Mouse (Mus musculus) cortical plate, adult 2 months (tissue): ENCODE measurements around the gene 9130213A22Rik. TPM values are rescaled to one million over a fixed set of nuclear protein-coding genes. Genes with fewer than 3 reads are reported as not detected.

Experiments
- H3K27ac ChIP-seq: fragments of 200-500 bp; 2 replicates; pipeline ENCODE4 v1.5.1; 2012; ENCODE audit warnings: low read length, control low read depth, inconsistent platforms; ENCODE audit not compliant: insufficient read depth
- H3K4me1 ChIP-seq: fragments of 200-500 bp; 2 replicates; pipeline ENCODE4 v1.6.1; 2011; ENCODE audit warnings: low read length; ENCODE audit not compliant: control insufficient read depth, insufficient read depth
- H3K4me3 ChIP-seq: fragments of 200-500 bp; 2 replicates; pipeline ENCODE4 v1.5.1; 2011; ENCODE audit warnings: mild to moderate bottlenecking, low read length, control low read depth; ENCODE audit not compliant: insufficient read depth
- CTCF ChIP-seq: fragments of 200-500 bp; IDR thresholded peaks from 2 replicates; pipeline ENCODE4 v1.5.1; 2011; ENCODE audit warnings: mild to moderate bottlenecking, control low read depth, low read length; ENCODE audit not compliant: insufficient read depth; ENCODE audit errors: extremely low read depth
- POLR2A ChIP-seq: fragments of 200-500 bp; IDR thresholded peaks from 2 replicates; pipeline ENCODE4 v1.6.1; 2011; ENCODE audit warnings: mild to moderate bottlenecking, low read length, control low read depth; ENCODE audit not compliant: insufficient read depth; ENCODE audit errors: extremely low read depth
- polyA plus RNA-seq: library from polyadenylated mRNA; depleted of rRNA; stranded (reverse); fragments of >200 nt; gene quantifications from 2 replicates; pipeline ENCODE4 v1.2.3, GENCODE M21; 2012

9130213A22Rik gene
- polyA plus RNA-seq, 1 experiment, result 2.1 TPM

- H3K4me1 ChIP-seq, result no peaks in the 10 kb centered on the region
- TF ChIP-seq POLR2A, result 0 out of 2 replicates have a peak, but pooled peaks have one; percentile 0
- no peak for TF ChIP-seq CTCF
- no peak overlapping the region for H3K4me3 ChIP-seq
- H3K27ac ChIP-seq, result no peak overlapping the region
These were observed 13.1 kb downstream of the 9130213A22Rik start for GRCm38 (mm10) chr11:69109032-69109900.

- Histone ChIP-seq H3K4me3 (no peak overlapping the region), H3K27ac (no peak overlapping the region), H3K4me1 (no peaks in the 10 kb centered on the region)
- no peak for TF ChIP-seq CTCF
- TF ChIP-seq POLR2A, result no peak
These were observed 14.2 kb downstream of the 9130213A22Rik start for GRCm38 (mm10) chr11:69108223-69108622.

- H3K4me1 ChIP-seq, result no peaks in the 10 kb centered on the region
- no peak overlapping the region for H3K4me3 ChIP-seq
- no peak overlapping the region for H3K27ac ChIP-seq
- TF ChIP-seq CTCF (no peak), POLR2A (no peak)
These were observed 14.7 kb downstream of the 9130213A22Rik start for GRCm38 (mm10) chr11:69107676-69108075.

GRCm38 (mm10) chr11:69106842-69107241 lies 15.5 kb downstream of the 9130213A22Rik start:
- H3K4me1 ChIP-seq, result no peaks in the 10 kb centered on the region
- no peak overlapping the region for H3K27ac ChIP-seq
- no peak overlapping the region for H3K4me3 ChIP-seq
- TF ChIP-seq POLR2A (peak; percentile 11; the same call in 1 of the 2 replicates), CTCF (no peak)

- no peak for TF ChIP-seq POLR2A
- no peak for TF ChIP-seq CTCF
- Histone ChIP-seq H3K27ac (no peak overlapping the region), H3K4me3 (no peak overlapping the region), H3K4me1 (no peaks in the 10 kb centered on the region)
These were observed 16.1 kb downstream of the 9130213A22Rik start for GRCm38 (mm10) chr11:69106299-69106698.

GRCm38 (mm10) chr11:69105796-69106195 lies 16.6 kb downstream of the 9130213A22Rik start:
- peaks cover under 1% of the 10 kb centered on the region; the same call in 1 of the 2 replicates for H3K4me1 ChIP-seq
- TF ChIP-seq POLR2A, result no peak
- TF ChIP-seq CTCF, result no peak
- H3K27ac ChIP-seq, result no peak overlapping the region
- H3K4me3 ChIP-seq, result no peak overlapping the region

- Histone ChIP-seq H3K4me3 (no peak overlapping the region), H3K4me1 (peaks cover 2% of the 10 kb centered on the region; the same call in 1 of the 2 replicates), H3K27ac (no peak overlapping the region)
- TF ChIP-seq CTCF (no peak), POLR2A (no peak)
These were observed 17.2 kb downstream of the 9130213A22Rik start for GRCm38 (mm10) chr11:69105227-69105626.

DNA sequence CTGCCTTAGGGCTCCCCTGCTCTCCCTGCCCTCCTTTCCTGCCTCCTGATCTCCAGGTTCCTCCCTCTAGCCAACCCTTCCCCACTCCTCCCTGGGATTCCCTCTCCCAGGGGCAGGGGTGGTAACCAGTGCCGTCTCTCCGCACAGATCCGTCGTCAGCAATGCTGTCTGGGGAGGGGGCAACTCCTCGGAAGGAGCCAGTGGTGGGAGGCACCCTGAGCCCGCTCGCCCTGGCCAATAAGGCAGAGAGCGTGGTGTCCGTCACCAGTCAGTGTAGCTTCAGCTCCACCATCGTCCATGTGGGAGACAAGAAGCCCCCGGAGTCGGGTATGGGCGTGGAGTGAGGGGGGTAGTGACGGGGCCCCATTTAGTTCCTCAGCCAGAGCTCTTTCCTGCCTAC lies 17.9 kb downstream of the 9130213A22Rik start:
- TF ChIP-seq POLR2A (no peak), CTCF (no peak)
- no peak overlapping the region for H3K27ac ChIP-seq
- H3K4me1 ChIP-seq, result peaks cover 2% of the 10 kb centered on the region; the same call in 1 of the 2 replicates
- no peak overlapping the region for H3K4me3 ChIP-seq

DNA sequence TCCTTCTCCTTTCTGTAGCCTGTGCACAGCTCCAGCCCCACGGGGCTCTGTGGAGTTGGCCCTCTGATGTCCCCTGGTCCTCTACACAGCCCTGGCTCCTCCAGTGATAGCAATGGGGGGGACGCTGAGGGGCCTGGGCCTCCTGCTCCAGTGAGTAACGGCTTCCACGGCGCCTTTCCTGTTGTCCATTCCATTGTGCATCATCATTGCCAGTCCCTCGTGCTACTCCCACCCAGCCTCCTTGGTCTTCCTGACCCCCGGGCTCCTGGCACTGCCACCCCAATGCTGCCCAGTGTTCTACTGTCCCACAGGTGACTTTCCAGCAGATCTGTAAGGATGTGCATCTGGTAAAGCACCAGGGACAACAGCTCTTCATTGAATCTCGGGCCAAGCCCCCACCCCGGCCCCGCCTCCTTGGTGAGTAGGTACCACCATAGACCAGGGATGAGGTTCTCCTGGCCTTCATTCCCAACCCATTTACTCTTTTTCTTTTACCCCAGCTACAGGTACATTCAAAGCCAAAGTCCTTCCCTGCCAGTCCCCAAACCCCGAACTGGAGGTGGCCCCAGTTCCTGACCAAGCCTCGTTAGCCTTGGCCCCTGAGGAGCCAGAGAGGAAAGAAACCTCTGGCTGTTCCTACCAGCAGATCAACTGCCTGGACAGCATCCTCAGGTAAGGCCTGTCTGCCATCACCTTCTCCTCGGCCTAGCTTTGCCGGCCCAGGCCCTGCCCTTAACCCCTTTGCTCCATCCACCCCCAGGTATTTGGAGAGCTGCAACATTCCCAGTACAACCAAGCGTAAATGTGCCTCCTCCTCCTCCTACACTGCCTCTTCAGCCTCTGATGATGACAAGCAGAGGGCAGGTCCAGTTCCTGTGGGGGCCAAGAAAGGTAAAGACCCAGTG lies 18.6 kb downstream of the 9130213A22Rik start:
- H3K4me1 ChIP-seq, result peaks cover 2% of the 10 kb centered on the region; the same call in 1 of the 2 replicates
- TF ChIP-seq POLR2A, result no peak
- TF ChIP-seq CTCF, result no peak
- H3K4me3 ChIP-seq, result no peak overlapping the region
- H3K27ac ChIP-seq, result no peak overlapping the region

DNA sequence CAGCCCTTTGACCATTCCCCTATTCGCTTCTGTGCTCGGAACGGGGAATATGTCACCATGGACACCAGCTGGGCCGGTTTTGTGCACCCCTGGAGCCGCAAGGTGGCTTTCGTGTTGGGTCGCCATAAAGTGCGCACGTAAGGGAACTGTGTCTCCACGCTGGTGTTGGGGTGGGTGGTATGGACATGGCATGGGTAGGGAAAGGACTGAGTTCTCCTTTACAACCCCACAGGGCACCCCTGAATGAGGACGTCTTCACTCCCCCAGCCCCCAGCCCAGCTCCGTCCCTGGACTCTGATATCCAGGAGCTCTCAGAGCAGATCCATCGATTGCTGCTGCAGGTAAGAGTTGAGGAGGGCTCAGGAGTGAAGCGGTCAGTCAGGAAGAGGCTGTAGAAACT lies 19.3 kb downstream of the 9130213A22Rik start:
- TF ChIP-seq CTCF (no peak), POLR2A (no peak)
- Histone ChIP-seq H3K4me3 (no peak overlapping the region), H3K27ac (no peak overlapping the region)

More for the DNA sequence above, 19.3 kb downstream of the 9130213A22Rik start:
- H3K4me1 ChIP-seq, result peaks cover 4% of the 10 kb centered on the region
